Mouse (Mus musculus) heart, adult 2 months (tissue): ENCODE data around the gene Fuz.

Source experiments
- CTCF ChIP-seq: fragments of 200-600 bp; IDR thresholded peaks from 2 replicates; pipeline ENCODE4 v1.8.1; 2022; ENCODE audit warnings: antibody characterized with exemption, mild to moderate bottlenecking, moderate library complexity
- EP300 ChIP-seq: fragments of 200-500 bp; IDR thresholded peaks from 2 replicates; pipeline ENCODE4 v1.6.1; 2011; ENCODE audit warnings: low read depth, low read length, control low read depth; ENCODE audit not compliant: insufficient read depth
- POLR2A ChIP-seq: fragments of 200-500 bp; IDR thresholded peaks from 2 replicates; pipeline ENCODE4 v1.6.1; 2011; ENCODE audit warnings: mild to moderate bottlenecking, low read depth, low read length, control low read depth; ENCODE audit not compliant: insufficient read depth

DNA sequence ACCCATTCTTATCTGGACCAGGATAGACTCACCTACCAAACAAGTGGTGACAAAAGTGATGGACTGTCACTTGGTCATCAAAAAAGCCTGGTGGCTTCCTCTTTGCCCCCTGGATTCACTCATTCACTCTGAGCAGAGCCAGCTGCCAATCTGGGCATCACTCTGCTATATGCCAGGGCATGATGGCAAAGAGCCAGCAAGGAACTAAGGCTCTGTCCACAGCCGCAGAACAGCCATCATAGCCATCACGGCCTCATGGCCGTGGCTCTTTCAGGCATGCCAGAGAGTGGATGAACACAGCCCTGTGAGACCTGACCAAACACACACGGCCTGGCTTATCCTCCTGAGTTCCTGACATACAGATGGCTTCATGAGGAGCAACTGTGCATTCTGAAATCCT is 5.1 kb upstream of the Fuz start:
- TF ChIP-seq CTCF (no peak), POLR2A (no peak), EP300 (no peak)
